In the genomic region with DNA sequence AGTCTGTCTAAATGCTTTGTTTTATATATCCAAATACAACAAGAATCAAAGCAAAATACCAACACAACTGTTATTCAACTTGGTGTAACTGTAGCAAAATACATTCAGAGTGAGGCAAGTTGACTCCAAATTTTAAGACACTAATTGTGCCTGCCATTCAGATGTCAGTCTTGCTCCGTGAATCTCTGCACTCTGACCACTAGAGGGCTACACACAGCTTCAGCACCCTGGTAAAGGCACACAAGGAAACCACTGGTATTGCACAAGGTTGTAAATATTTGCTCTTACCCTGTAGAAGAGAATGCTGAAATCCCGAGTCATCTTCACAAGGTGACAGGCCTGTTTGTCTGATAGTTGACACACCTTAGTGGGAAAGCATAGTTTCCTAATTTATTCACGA, we compare ENCODE assay signal across 7 mouse cellular contexts. TPM values are rescaled to one million over a fixed set of nuclear protein-coding genes. Genes with fewer than 3 reads are reported as not detected.
DNase-seq lines count a peak whose midpoint lies in the region; ATAC-seq and TF ChIP-seq lines count a peak whose summit lies in the region.

No protein-coding gene starts in this region.

- no peak overlapping the region for H3K4me2 ChIP-seq in intestine, postnatal 0 days (replicated peaks; ENCODE audit: low read depth)

- H3K4me3 ChIP-seq in intestine, postnatal 0 days (ENCODE audit: low read depth, low read length), result no peak overlapping the region

- no peak overlapping the region for H3K27ac ChIP-seq in intestine, postnatal 0 days (ENCODE audit: low read depth, low read length)

- H3K9ac ChIP-seq in intestine, postnatal 0 days (ENCODE audit: low read depth, low read length), result no peak overlapping the region

- peak; percentile 94 for TF ChIP-seq CTCF in intestine, postnatal 0 days (IDR thresholded peaks at IDR 0.05; ENCODE audit: low read depth)

- H3K9me3 ChIP-seq in intestine, postnatal 0 days (ENCODE audit: control insufficient read depth), result no peaks in the 10 kb centered on the region

- peak; percentile 75 for ATAC-seq in erythroblast, adult 5-6 weeks (replicated peaks; ENCODE audit: low FRiP score, poor library complexity, severe bottlenecking)
- ATAC-seq in intestine, postnatal 0 days, result peak; percentile 82
- peak; percentile 85 for ATAC-seq in megakaryocyte, adult 5-6 weeks (ENCODE audit: poor library complexity, severe bottlenecking)

- WGBS in intestine, postnatal 0 days, result 19% methylated on average over 3 of the region's 3 CpGs

- no peaks in the 10 kb centered on the region; the same call in 1 of the 2 replicates for H3K36me3 ChIP-seq in intestine, postnatal 0 days (ENCODE audit: control insufficient read depth, insufficient read depth)

- no peaks in the 10 kb centered on the region for H3K27me3 ChIP-seq in intestine, postnatal 0 days (replicated peaks; ENCODE audit: control insufficient read depth, insufficient read depth, low read length)

- no peaks in the 10 kb centered on the region for H3K4me1 ChIP-seq in intestine, postnatal 0 days (replicated peaks; ENCODE audit: control insufficient read depth, insufficient read depth, low read length)

- peak; percentile 26 to 39 for DNase-seq in spleen, postnatal 36 days (ENCODE audit: low spot score in 2 of 2)
- no peak for DNase-seq in spleen, postnatal 4 days (ENCODE audit: low spot score in 2 of 2)
- peak; percentile 40 for DNase-seq in WW6 (ENCODE audit: low read depth, low spot score)
- DNase-seq in spleen, adult 12 weeks (ENCODE audit: low spot score), result no peak

RNA-seq across cellular contexts. Expression of a gene that starts 31.8 kb away (rescaled TPM):
- 37.4 and 45.7 TPM in 2 replicates for total RNA-seq in erythroblast, adult 5-6 weeks (2015; ENCODE audit: low replicate concordance)
- total RNA-seq in erythroblast, adult 5-6 weeks (2017; ENCODE audit: low replicate concordance), result 58.7 and 83.0 TPM in 2 replicates
- 8.1 and 9.3 TPM in 2 replicates for polyA plus RNA-seq in intestine, postnatal 0 days (2015; fragmentation: Nextera tagmentation; extraction: Ambion mirVana)
- total RNA-seq in megakaryocyte, adult 5-6 weeks (2015), result 71.2 and 74.4 TPM in 2 replicates
- 38.7 and 53.9 TPM in 2 replicates for total RNA-seq in megakaryocyte, adult 5-6 weeks (2017)

Comparison
In these comparisons a context has a peak if more than half of its experiments do, and no peak if none do; other contexts are left out.
1. DNase-seq: peak in spleen, postnatal 36 days (2 of 2) and WW6 (single experiment); none in spleen, postnatal 4 days (0 of 2) and spleen, adult 12 weeks (single experiment).
2. Peak in every context shown above with its lines, with median percentiles within 50 percentile points of each other: ATAC-seq.